Mouse (Mus musculus) stomach, embryonic 15.5 days (tissue): ENCODE measurements at regions not wholly inside any gene's neighbourhood (a gene's known extent, or its start where the extent isn't known, plus 50 kb on each side); places are given as distances from the start of the nearest gene placed in this dataset.
"Not testable (repeated sequence)": the region's sequence is repeated elsewhere in the genome, so short reads cannot be mapped to it uniquely, and the experiment has no call there.

ENCODE experiments used
- ATAC-seq: fragments of 200-750 bp; cut with Nextera tagmentation; 2 replicates; pipeline ENCODE4 v1.8.0; 2017; ENCODE audit warnings: low read depth, moderate number of reproducible peaks, moderate TSS enrichment; ENCODE audit not compliant: insufficient read depth, low FRiP score
- H3K27ac ChIP-seq: fragments of 300-500 bp; sonication (generic); 2 replicates; pipeline ENCODE4 v1.5.1; 2015; ENCODE audit warnings: mild to moderate bottlenecking, inconsistent platforms
- H3K27me3 ChIP-seq: fragments of 300-500 bp; sonication (generic); replicated peaks from 2 replicates; pipeline ENCODE4 v1.6.1; 2015; ENCODE audit warnings: inconsistent platforms
- H3K36me3 ChIP-seq: fragments of 300-500 bp; sonication (generic); 2 replicates; pipeline ENCODE4 v1.6.1; 2015; ENCODE audit warnings: inconsistent platforms
- H3K4me1 ChIP-seq: fragments of 300-500 bp; sonication (generic); 2 replicates; pipeline ENCODE4 v1.6.1; 2015; ENCODE audit warnings: inconsistent platforms
- H3K4me2 ChIP-seq: fragments of 300-500 bp; sonication (generic); 2 replicates; pipeline ENCODE4 v1.6.1; 2015; ENCODE audit warnings: mild to moderate bottlenecking, inconsistent platforms
- H3K4me3 ChIP-seq: fragments of 300-500 bp; sonication (generic); replicated peaks from 2 replicates; pipeline ENCODE4 v1.5.1; 2015; ENCODE audit warnings: inconsistent platforms
- H3K9ac ChIP-seq: fragments of 300-500 bp; sonication (generic); 2 replicates; pipeline ENCODE4 v1.6.1; 2015; ENCODE audit warnings: inconsistent platforms
- H3K9me3 ChIP-seq: fragments of 300-500 bp; sonication (generic); 2 replicates; pipeline ENCODE4 v1.6.1; 2016; ENCODE audit warnings: inconsistent platforms
- WGBS: fragments of 180-500 bp; shearing (Covaris S2); methylation state at CpG from one replicate; pipeline ENCODE4 v1.1.7; 2015; 5-methylcytosine and 5-hydroxymethylcytosine counted together

DNA sequence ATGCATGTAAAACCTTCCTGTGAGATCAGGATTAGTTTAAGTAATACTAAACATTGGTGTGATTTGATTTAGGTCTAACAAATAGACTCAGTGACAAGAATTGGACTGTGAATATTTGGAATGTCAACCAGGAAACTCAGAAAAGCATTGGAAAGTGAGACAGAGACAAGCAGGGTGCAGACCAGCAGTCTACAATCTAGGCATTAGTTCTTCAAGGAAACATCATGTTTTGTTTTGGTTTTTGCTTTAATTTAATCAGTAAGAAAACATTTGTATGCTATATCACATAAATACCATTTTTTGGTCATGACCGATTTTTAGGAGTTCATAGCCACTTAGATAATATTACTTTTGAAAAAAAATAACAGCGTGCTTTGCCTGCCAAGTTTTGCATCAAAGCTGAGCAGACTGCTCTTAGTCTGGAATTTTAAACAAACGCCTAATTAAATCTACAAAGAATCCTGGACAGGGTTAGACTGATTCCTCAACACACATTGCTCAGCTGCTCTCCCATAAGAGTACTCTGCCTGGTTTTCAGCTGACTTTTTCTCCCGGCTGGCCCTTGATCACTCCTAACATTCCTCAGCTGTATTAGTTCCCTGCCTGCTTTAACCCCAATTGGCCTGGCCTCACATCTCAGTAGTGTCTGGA is 396.5 kb upstream of the Kcnh7 start:
- no peak overlapping the region for H3K27ac ChIP-seq
- 32% methylated on average over 4 of the region's 4 CpGs for WGBS
- no peaks in the 10 kb centered on the region for H3K36me3 ChIP-seq
- H3K4me3 ChIP-seq, result no peak overlapping the region
- no peak overlapping the region for H3K4me2 ChIP-seq
- peak; percentile 47; the same call in 1 of the 2 replicates for ATAC-seq
- no peaks in the 10 kb centered on the region for H3K4me1 ChIP-seq
- H3K27me3 ChIP-seq, result no peaks in the 10 kb centered on the region
- no peak overlapping the region for H3K9ac ChIP-seq
- H3K9me3 ChIP-seq, result no peaks in the 10 kb centered on the region

DNA sequence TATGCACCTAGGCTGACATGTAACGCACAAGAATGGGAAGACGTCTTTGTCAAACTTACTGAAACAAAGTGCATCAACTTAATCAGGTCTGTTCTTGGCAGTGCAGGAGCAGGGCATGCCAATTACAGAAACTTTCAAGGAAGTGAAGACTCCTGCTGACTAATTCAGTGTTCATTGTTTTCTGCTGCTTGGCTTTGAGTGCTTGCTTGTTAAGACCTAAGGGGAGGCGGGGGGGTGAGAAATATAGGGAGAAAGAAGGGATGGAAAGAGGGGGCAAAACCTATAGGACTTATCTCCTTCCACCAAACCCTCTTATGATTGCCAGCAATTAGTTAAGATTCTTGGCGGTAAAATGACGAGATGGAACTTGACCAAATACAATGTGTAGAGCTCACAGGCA is 391.1 kb upstream of the Kcnh7 start:
- Histone ChIP-seq H3K9ac (no peak overlapping the region), H3K27me3 (no peaks in the 10 kb centered on the region), H3K4me3 (no peak overlapping the region), H3K36me3 (no peaks in the 10 kb centered on the region), H3K9me3 (no peaks in the 10 kb centered on the region), H3K27ac (no peak overlapping the region), H3K4me2 (no peak overlapping the region), H3K4me1 (no peaks in the 10 kb centered on the region)
- ATAC-seq, result no peak
- 74% methylated on average over 5 of the region's 5 CpGs for WGBS

GRCm38 (mm10) chr2:63574008-63574703 is 390.1 kb upstream of the Kcnh7 start:
- 26% methylated on average over 4 of the region's 4 CpGs for WGBS

DNA sequence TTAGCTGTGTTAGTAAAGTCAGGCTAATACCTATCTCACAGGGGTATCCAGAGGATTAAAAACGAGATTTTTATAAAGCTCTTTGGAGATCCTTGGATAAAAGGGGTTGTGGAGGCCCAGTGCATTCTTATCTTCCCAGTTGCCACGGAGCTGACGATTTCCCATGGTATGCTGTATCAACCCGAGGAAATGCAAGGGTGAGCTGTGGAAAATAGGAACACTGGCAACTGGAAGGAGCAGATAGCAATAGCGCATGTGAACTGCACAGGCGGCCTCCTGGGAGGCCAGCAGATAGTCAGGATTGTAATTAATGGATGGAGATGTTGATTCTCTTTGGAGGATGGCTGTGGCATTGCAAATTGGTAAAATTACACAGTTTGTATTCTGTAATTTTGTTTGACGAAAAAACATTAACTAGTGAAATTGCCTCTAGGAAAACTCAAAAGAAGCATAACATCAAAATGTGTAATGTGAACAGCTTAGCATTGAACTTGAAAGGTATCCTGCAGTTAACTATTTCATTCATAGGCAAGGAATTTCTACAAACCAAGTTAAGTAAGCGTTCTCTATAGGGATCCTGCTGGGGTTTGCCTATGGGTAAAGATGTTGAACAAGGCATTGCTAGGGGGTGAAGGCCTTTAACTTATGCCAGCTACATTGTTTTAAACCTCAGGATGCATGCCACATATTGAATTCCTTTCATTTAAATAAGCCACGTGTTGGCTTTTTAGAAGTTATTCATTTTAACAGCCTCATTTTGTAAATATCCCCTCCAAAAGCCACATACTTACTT is 389.1 kb upstream of the Kcnh7 start:
- ATAC-seq, result no peak
- Histone ChIP-seq H3K4me1 (no peaks in the 10 kb centered on the region), H3K4me2 (no peak overlapping the region), H3K27me3 (no peaks in the 10 kb centered on the region), H3K4me3 (no peak overlapping the region), H3K9me3 (no peaks in the 10 kb centered on the region), H3K36me3 (no peaks in the 10 kb centered on the region), H3K27ac (no peak overlapping the region), H3K9ac (no peak overlapping the region)
- WGBS, result 57% methylated on average over 9 of the region's 9 CpGs

More at GRCm38 (mm10) chr2:63574008-63574703, 390.1 kb upstream of the Kcnh7 start:
- no peak for ATAC-seq
- no peak overlapping the region for H3K4me3 ChIP-seq
- H3K4me1 ChIP-seq, result no peaks in the 10 kb centered on the region
- no peak overlapping the region for H3K4me2 ChIP-seq
- H3K9ac ChIP-seq, result no peak overlapping the region
- no peak overlapping the region for H3K27ac ChIP-seq
- no peaks in the 10 kb centered on the region for H3K9me3 ChIP-seq
- no peaks in the 10 kb centered on the region for H3K36me3 ChIP-seq
- H3K27me3 ChIP-seq, result no peaks in the 10 kb centered on the region

DNA sequence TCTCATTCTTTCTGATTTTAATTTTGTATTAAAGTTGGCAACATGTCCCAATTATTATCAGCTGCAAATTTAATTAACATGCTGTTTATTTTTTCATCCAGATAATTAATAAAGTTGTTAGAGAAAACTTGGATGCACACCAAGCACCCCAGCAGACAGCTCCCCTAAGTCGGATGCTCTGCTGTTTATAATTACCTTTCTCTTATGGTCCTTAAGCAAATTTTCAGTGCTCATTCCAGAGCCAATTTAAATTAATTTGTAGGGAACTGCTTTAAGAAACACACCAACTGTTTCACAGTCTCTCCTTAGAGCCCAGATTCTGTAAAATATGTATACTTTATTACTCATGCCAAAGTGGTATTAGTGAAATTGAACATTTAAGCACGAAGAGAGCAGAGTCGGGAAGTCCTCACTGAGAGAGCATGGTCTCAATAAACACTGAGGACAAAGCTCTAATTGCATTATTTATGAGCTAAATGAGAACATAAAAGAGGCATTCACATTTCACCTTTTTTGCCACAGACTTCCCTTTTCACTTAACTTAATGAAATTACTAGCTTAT is 372.9 kb upstream of the Kcnh7 start:
- Histone ChIP-seq H3K36me3 (no peaks in the 10 kb centered on the region), H3K27me3 (no peaks in the 10 kb centered on the region), H3K27ac (no peak overlapping the region), H3K4me2 (no peak overlapping the region), H3K4me1 (no peaks in the 10 kb centered on the region), H3K4me3 (no peak overlapping the region), H3K9me3 (no peaks in the 10 kb centered on the region), H3K9ac (no peak overlapping the region)
- WGBS, result 66% methylated on average over 3 of the region's 3 CpGs
- ATAC-seq, result no peak

DNA sequence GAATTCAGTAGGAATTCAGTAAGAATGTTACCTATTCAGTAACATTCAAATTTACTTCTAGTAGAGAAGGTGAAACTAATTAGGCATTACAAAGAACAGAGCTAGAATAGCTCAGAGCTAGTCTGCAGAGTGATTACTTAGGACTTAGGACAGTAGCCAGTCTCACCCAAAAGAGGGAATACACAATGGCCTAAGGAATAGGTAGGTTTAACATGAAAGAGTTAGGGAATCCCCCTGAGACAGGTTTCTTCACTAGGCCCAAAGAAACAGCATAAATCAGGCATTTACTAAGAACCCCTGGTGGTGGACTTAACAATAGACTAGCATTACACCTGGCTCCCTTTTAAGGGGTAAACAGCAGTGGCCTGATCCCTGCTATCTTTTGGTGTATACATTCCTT is 357.7 kb upstream of the Kcnh7 start:
- H3K9me3 ChIP-seq, H3K9ac ChIP-seq, H3K27ac ChIP-seq, H3K36me3 ChIP-seq, ATAC-seq, H3K4me1 ChIP-seq, H3K27me3 ChIP-seq, H3K4me2 ChIP-seq, H3K4me3 ChIP-seq: not testable (repeated sequence)

- no peak for ATAC-seq
- Histone ChIP-seq H3K9ac (no peak overlapping the region), H3K9me3 (no peaks in the 10 kb centered on the region)
Measured at GRCm38 (mm10) chr2:63518534-63518933, 334.4 kb upstream of the Kcnh7 start.

DNA sequence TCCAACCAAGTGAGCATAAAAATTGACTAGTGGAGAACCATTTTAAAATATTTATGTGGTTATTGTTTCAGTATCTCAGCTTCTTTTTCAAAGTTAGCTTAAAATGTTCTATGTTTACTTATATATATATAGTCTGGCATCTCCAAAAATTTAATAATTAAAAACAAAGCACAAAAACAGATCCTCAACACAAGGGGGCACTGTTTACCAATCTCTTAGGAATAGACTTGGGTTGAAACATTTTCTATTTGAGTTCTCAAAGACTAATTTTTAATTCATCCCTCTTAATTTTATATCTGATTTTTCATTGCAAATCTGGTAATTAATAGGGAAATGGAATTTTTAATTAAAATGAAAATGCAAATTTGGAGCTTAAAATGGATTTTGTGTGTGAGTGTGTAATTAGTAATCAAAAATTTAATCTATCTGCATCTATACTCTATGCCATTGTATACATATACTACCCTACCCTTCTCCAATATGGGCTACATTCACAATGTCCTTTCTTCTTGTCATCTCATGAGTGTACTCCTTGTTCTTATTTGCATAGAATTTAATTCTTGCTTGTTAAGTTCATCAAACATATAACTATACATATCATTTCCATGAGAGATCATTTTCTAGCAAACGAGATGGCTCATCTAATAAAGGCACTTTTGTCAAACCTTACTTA is 329.6 kb upstream of the Kcnh7 start:
- Histone ChIP-seq H3K27ac (no peak overlapping the region), H3K9ac (no peak overlapping the region), H3K36me3 (no peaks in the 10 kb centered on the region), H3K4me1 (no peaks in the 10 kb centered on the region), H3K4me2 (no peak overlapping the region), H3K27me3 (no peaks in the 10 kb centered on the region), H3K9me3 (no peaks in the 10 kb centered on the region), H3K4me3 (no peak overlapping the region)
- 83% methylated on average over 1 of the region's 1 CpGs for WGBS
- ATAC-seq, result no peak

More at GRCm38 (mm10) chr2:63518534-63518933, 334.4 kb upstream of the Kcnh7 start:
- Histone ChIP-seq H3K4me3 (no peak overlapping the region), H3K36me3 (no peaks in the 10 kb centered on the region), H3K4me1 (no peaks in the 10 kb centered on the region), H3K4me2 (no peak overlapping the region), H3K27ac (no peak overlapping the region), H3K27me3 (no peaks in the 10 kb centered on the region)
- 95% methylated on average over 2 of the region's 2 CpGs for WGBS

GRCm38 (mm10) chr2:63503939-63504338 is 319.9 kb upstream of the Kcnh7 start:
- 8% methylated on average over 3 of the region's 3 CpGs for WGBS

DNA sequence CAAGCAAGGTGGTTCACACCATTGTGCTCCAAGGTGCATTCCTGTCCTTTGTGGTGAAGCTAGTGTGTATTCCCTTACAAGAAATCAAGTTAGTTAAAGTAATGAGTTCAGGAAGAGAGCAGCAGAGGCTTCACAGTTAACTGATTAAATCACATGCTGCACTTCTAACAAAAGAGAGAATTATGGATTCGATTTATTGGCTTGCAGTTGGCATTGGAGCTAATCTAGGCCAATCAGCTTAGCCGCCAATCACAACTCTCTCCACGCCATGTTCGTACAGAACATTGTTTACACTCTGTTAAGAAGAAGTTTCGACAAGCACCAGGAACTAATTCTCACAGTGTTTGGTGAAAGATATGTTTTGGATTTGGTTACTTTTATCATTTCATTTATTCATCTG is 292.3 kb upstream of the Kcnh7 start:
- ATAC-seq, result no peak
- Histone ChIP-seq H3K36me3 (no peaks in the 10 kb centered on the region), H3K4me2 (no peak overlapping the region), H3K4me1 (no peaks in the 10 kb centered on the region), H3K27me3 (no peaks in the 10 kb centered on the region), H3K9me3 (no peaks in the 10 kb centered on the region), H3K4me3 (no peak overlapping the region), H3K9ac (no peak overlapping the region), H3K27ac (no peak overlapping the region)
- WGBS, result 43% methylated on average over 5 of the region's 5 CpGs

More at GRCm38 (mm10) chr2:63503939-63504338, 319.9 kb upstream of the Kcnh7 start:
- Histone ChIP-seq H3K4me2 (no peak overlapping the region), H3K4me3 (no peak overlapping the region), H3K27ac (no peak overlapping the region), H3K9ac (no peak overlapping the region), H3K4me1 (no peaks in the 10 kb centered on the region), H3K27me3 (no peaks in the 10 kb centered on the region), H3K36me3 (no peaks in the 10 kb centered on the region), H3K9me3 (no peaks in the 10 kb centered on the region)
- no peak for ATAC-seq

DNA sequence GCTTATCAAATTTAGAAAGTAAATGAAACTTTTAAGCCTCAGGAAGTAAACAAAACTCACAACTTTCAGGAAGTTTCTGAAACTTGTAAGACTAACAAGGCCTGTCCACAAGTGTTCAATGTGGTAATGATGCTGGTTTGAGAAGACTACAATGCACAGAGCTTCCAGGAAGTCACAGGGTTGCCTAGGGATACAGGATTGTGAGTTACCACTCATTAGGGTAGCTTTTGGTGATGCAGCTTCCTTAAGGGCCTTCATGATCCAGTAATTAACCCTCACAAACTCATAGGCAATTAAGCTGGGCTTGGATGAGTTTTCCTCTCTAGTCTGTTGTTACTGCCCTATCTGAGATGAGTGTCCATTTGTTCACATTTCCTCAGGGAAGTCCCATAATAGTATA is 291.2 kb upstream of the Kcnh7 start:
- Histone ChIP-seq H3K9me3 (no peaks in the 10 kb centered on the region), H3K4me3 (no peak overlapping the region), H3K27ac (no peak overlapping the region), H3K9ac (no peak overlapping the region), H3K27me3 (no peaks in the 10 kb centered on the region), H3K4me2 (no peak overlapping the region), H3K36me3 (no peaks in the 10 kb centered on the region), H3K4me1 (no peaks in the 10 kb centered on the region)
- no peak for ATAC-seq
